In genomic region chr2:36023291-36023690, GRCm38 (mm10) we compare ENCODE assay signal across 9 mouse cellular contexts. TPM values are rescaled to one million over a fixed set of nuclear protein-coding genes. Genes with fewer than 3 reads are reported as not detected.
DNase-seq lines count a peak whose midpoint lies in the region.
"Had no signal": no experiment of that assay in that cellular context is flagged by ENCODE, and none has a peak within 500 bp of the region (broad histone marks: within the 10 kb centered on the region; RNA-seq: fewer than 3 reads in every experiment).

No protein-coding gene starts in this region.

- peak; percentile 21 for DNase-seq in gastrocnemius, adult 18-20 months (ENCODE audit: low spot score)
- DNase-seq in gastrocnemius, postnatal 10 days = no peak
- peak; percentile 53 for DNase-seq in gastrocnemius, postnatal 25 days
- peak; percentile 65 to 77 for DNase-seq in kidney, adult 8-10 months
- peak; percentile 88 for DNase-seq in lung, postnatal 10 days
- no peak for DNase-seq in layer of hippocampus, postnatal 14 days (ENCODE audit: low spot score in 2 of 2)
- DNase-seq in frontal cortex, postnatal 14 days (ENCODE audit: low spot score in 2 of 2) = no peak
- no peak for DNase-seq in cerebellum, adult 11 months

RNA-seq across cellular contexts. Expression of gene Ndufa8, which starts 25.9 kb away (rescaled TPM):
- total RNA-seq in gastrocnemius, adult 18-20 months (2021) = 100 to 1,000 TPM; 309 to 366 TPM
- total RNA-seq in gastrocnemius, postnatal 10 days (2021) = 100 to 1,000 TPM; 278 to 336 TPM
- 100 to 1,000 TPM; 390 to 396 TPM for total RNA-seq in gastrocnemius, postnatal 25 days (2021)
- 100 to 1,000 TPM; 186 to 192 TPM for total RNA-seq in layer of hippocampus, postnatal 14 days (2021)

RNA-seq across cellular contexts. Expression of gene Morn5, which starts 26.0 kb away (rescaled TPM):
- not detected for total RNA-seq in gastrocnemius, adult 18-20 months (2021)
- not detected for total RNA-seq in gastrocnemius, postnatal 10 days (2021)
- total RNA-seq in gastrocnemius, postnatal 25 days (2021) = not detected
- total RNA-seq in layer of hippocampus, postnatal 14 days (2021) = 1 to 10 TPM; 2.7 to 2.9 TPM
- total RNA-seq: liver, adult 2 months had no signal

RNA-seq across cellular contexts. Expression of gene Ttll11, which starts 43.6 kb away (rescaled TPM):
- 1 to 10 TPM; 1.7 to 2.1 TPM for total RNA-seq in gastrocnemius, adult 18-20 months (2021)
- 1 to 10 TPM; 3.0 TPM for total RNA-seq in gastrocnemius, postnatal 10 days (2021)
- 1 to 10 TPM; 1.9 to 2.7 TPM for total RNA-seq in gastrocnemius, postnatal 25 days (2021)
- 10 to 100 TPM; 22.5 to 23.7 TPM for total RNA-seq in layer of hippocampus, postnatal 14 days (2021)

Comparison
In these comparisons a context has a peak if more than half of its experiments do, and no peak if none do; other contexts are left out.
1. DNase-seq: peak in gastrocnemius, adult 18-20 months (single experiment), gastrocnemius, postnatal 25 days (single experiment), kidney, adult 8-10 months (2 of 2) and lung, postnatal 10 days (single experiment); none in gastrocnemius, postnatal 10 days (single experiment), layer of hippocampus, postnatal 14 days (0 of 2), frontal cortex, postnatal 14 days (0 of 2) and cerebellum, adult 11 months (single experiment).
2. RNA of gene Ttll11, which starts 43.6 kb away (total RNA-seq): 22.5 to 23.7 TPM in layer of hippocampus, postnatal 14 days; 3.0 TPM in gastrocnemius, postnatal 10 days, 1.9 to 2.7 TPM in gastrocnemius, postnatal 25 days and 1.7 to 2.1 TPM in gastrocnemius, adult 18-20 months; every median in the first group is over 4 times any median in the second.